Mouse (Mus musculus) right cerebral cortex, postnatal 10 days (tissue): ENCODE data around the gene Ncam2.

Source experiments
- DNase-seq, 2 experiments: peaks; one replicate each; pipeline ENCODE4 v3.0.0; 2021; ENCODE audit warnings: low spot score in 2 of 2

Gene Ncam2

GRCm38 (mm10) chr16:81650286-81650685, 449.8 kb downstream of the Ncam2 start:
- DNase-seq, result no peak

- peak; percentile 24 to 29 for DNase-seq
These were observed 451.1 kb downstream of the Ncam2 start for GRCm38 (mm10) chr16:81651550-81651949.

- DNase-seq, result no peak
These were observed 456.1 kb downstream of the Ncam2 start for GRCm38 (mm10) chr16:81656550-81656949.

- no peak for DNase-seq
These were observed 473.4 kb downstream of the Ncam2 start for GRCm38 (mm10) chr16:81673866-81674265.

GRCm38 (mm10) chr16:81675546-81675945, 475.0 kb downstream of the Ncam2 start:
- DNase-seq, result no peak
